Mouse (Mus musculus): ENCODE measurements at regions not wholly inside any gene's neighbourhood (a gene's known extent, or its start where the extent isn't known, plus 50 kb on each side); places are given as distances from the start of the nearest gene placed in this dataset.
"Not testable (repeated sequence)": the region's sequence is repeated elsewhere in the genome, so short reads cannot be mapped to it uniquely, and the experiment has no call there.

DNA sequence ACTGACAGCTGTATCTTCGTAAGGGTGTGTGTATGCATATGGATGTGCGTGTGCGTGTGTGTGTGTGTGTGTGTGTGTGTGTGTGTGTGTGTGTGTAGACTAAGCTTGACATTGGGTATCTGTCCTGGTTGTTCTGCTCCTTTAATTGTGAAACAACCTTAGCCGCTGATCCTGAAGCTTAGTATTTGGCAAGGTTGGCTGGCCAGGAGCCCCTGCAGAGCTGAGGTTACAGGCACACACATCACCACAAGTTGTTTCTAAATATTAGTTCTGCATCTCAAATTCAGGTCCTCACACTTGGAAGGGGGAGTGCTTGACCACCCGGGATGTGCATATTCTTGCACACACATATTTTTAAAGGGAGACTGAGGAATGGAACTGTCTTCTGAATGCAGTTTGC lies 314.7 kb downstream of the Diras2 start:
- no peak for DNase-seq

DNA sequence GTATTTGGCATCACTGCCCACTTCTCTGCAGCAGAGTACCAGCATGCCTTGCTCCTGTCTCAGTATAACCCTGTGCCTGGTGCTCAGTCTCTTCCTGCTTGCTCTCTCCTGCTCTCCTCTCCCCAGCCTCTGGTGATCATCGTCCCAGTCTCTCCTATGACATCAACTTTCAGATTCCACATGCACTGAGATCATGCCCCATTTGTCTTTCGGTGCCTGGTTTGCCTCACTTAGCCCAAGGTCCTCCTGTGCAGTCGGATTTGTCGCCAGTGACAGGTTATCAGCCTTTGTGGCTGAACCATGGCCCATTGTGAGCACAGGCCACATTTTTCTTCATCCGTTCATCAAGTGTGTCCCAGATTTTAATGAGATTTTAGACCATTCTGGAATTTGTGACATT lies 314.0 kb downstream of the Diras2 start:
- DNase-seq = peak; percentile 40

DNA sequence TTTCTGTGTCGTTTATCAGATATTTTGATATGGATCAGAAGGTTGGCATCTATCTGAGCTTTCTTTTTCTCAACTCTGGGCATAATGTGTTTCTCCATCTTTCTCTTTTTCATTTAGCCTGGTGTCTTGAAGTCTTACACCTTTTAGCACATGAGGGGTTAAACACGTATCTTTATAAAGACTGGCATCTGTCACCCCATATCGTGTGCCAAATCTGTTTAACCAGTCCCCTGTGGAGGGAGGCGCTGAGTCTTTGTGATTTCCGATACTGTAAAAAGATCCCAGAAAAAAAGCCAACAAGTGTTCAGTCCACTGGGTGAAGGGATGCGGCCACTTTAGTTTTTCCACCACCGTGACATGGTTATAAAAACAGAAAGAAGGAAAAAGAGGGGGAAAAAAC lies 313.3 kb downstream of the Diras2 start:
- DNase-seq = no peak

DNA sequence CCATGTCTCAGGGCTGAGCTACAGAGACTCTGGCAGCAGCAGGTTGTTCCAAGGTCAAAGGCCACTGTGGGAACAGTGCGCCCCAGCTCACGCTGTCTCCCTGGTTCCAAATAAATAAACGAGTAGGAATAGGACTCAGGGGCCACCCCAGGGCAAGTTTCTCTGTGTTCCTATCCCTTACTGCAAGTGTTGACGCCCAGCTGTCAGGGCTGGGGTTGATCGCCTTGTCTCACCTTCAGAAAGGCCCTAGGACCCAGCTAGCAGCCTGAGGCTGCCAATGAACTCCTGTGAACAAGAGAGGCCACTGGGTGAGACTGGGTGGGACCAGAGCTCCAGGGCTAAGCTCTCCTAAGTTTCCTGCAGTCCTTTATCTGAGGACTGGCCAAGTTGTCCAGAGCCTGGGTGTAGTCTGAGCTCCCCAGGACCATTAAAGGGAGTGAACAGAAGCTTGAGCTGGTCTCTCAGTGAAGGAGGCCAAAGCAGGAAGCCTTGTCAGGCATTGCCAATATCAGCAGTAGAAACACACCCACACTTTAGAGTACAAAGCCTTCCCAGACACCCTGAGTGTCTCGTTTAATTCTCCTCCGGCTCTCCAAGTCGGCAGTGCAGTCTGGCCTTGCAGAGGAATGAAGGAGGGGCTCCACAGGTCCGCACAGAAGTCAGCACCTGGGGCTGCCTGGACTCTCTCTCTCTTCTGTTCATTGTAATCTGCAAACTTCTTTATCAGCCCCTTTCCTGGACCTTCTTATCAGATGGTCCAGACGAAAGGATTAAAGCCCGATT lies 308.6 kb downstream of the Diras2 start:
- DNase-seq = no peak

DNA sequence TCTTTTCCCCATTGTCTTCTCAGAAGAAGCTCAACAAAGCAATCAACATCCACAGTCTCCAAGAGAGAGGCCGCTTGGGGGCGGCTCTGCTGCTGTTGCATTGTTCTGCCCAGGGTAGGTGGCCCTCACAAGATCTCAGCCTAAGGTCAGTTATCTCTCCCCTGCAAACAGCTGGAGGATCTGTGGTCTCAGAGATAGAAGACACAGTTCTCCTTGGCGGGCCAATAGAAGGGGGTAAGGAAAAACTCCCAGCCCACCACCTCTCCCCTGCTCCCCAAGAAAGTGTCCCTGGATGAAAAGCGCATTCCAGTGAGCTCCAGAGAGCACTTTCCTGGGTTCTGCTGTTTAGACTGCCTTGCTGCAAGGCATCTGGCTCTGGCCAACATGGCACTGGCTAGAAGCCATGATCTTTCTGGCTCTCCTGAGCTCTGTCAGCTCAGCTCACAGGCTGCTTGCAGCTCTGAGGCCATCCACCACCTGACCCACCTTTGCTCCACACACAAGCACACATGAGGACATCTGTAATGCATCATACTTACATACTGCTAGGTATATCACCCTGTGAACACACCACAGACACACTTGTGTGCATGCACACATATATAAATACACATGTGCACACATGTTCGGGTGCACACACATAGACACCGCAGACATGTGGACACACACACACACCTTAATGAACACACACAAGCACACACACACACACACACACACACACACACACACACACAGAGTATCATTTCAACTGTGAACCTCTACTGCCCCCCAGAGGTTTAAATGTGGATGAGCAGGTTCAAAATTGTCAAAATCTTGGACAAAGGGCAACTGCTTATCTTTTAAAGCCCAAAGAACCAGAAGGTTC lies 307.7 kb downstream of the Diras2 start:
- DNase-seq = peak; percentile 26

DNA sequence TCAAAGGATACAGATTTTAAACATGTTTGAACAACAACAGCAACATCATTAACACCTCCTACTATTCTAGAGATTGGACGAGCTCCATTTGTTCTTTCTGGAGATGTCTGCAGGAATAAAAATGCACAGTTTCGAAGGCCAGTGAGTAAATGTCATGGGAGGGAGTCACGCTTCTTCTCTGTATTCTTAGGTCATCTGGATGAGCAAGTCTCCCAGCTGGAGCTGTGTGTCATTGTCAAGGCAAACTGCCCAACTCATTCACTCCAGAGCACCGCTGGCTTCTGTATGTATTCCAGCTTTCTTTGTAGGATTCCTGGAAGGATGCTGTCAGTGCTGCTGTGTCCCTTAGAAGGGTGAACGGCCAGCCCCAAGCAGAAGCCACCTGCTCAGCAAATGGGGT lies 297.1 kb downstream of the Diras2 start:
- DNase-seq = peak; percentile 68

DNA sequence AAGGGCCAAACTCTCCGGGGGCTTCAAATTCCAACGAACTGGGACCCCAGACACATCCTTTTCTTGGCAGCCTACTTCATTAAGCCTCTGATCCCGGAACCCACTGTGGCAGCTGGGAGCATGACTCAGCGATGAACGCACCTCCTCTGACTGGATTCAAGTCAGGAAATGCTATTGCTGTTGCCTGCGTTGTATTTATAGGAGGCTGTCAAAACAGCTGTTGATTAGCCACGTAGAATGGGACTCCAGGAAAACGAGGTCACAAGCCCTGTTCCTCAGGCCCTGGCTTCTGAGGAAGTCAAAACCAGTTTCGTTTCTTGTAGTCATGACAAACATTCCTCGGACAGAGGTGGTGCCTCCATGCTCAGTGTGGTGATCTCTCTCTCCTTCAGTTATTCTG lies 295.0 kb downstream of the Diras2 start:
- DNase-seq = peak; percentile 42

DNA sequence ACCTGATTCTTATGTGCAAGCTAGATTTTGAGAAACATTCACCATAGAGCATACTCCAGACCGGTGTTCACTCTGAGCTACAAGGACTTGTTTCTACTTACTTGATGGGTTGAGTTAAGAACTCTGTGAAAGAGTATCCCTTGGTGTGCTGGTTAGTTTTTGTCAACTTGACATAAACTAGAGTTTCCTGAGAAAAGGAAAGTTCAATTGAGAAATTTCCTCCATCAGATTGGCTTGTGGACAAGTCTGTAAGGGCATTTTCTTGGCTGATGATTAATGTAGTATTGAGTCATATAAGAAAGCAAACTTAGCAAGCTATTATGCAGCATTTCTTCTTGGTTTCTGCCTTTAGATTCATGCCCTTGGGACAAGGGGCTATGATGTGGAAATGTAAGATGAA lies 291.5 kb downstream of the Diras2 start:
- no peak for DNase-seq

DNA sequence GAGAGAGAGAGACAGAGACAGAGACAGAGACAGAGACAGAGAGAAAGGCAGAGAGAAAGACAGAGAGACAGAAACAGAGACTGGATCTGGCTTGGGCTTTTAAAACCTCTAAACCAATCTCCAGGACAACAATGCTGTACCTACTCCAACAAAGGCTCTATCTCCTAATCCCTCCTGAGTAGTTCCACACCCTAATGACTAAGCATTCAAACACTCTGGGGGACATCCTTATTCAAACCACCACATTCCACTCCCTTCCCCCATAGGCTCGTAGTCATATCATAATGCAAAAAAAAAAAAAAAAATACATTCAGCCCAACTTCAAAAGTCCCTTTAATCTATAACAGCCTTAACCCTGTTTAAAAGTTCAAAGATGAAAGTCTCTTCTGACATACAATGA lies 289.3 kb downstream of the Diras2 start:
- no peak for DNase-seq

DNA sequence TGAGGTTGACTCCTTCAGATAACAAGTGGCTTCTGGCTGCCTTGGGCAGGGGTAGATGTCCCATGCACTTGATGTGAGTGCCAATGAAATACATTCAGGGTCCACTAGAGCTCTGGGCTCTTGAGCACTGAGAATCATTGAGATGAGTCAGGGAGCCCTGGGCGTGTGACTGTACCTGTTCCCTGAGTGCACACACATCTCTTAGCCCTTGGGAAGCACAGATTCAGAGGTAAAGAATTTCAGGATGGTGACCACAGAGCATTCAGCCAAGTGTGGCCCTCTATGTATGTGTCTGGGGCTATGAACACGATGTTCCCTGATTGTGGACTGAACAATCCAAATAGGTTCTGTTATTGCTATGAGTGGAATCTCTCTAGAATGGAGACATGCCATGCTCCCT lies 281.6 kb downstream of the Diras2 start:
- no peak for DNase-seq

DNA sequence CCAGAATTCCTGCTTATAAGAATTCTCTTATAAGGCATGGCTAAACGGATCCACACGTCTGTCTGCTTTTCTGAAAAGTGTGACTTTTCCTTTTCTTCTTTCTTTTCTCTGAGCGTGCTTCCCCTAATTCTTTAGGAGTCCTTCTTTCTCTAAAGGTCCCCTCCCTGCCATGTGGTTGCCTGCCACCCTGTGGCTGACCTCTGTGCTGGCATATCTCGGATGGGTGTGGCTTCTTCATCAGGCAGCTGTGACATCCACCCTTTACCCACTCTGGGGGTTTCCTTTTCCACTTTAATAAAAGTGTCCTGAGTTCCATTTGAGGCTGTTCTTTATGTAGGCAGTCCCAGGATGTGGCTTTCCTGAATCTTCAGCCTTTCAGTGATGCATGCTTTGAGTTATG lies 280.7 kb downstream of the Diras2 start:
- no peak for DNase-seq

DNA sequence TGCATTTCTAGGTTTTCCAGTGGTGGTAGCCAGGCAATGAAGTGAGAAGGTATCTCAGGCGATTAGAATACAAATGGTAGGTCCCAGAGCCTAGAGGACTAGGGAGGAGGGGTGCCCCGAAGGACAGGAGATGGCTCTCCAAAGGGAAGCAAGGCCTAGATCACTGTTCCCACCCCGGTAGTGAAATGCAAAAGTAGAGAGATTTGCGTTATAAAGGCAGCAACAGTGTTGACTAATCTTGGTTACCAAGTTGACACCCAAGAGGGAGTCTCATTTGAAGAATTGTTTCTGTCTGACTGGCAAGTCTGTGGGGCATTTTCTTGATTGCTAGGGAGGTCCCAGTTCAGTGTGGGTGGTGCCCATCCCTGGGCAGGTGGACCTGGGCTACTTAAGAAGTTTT lies 278.8 kb downstream of the Diras2 start:
- no peak for DNase-seq

DNA sequence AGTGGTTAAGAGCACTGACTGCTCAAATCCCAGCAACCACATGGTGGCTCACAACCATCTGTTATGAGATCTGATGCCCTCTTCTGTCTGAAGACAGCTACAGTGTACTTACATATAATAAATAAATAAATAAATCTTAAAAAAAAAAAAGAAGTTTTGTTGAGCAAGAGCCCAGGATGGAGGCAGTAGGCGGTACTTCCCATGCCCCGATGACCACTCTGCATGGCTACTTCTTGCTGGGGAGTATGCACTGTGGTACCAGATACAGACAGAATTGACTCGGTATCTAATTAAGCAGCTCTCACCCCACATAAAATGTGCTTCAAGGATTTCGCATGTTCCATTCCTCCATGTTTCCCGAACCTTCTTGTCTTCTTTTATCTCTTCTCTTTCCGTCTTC lies 278.4 kb downstream of the Diras2 start:
- DNase-seq = not testable (repeated sequence)

DNA sequence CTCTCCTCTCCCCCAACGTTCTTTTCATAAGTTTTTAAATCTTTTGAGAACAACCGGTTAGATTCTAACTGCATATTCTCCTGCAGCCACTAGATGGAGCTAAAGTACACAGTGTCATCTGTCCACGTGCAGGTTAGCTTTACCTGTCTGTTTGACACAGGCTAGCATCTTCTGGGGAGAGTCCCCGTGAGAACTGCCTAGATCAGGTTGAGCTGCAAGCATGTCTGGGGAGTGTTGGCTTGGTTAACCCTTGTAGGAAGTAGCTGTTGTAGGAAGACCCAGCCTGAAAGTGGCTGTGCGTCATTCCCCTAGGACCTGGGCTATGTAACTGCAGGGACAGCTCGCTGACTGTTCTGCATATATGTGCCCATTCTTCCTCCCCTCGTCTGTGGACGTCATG lies 277.9 kb downstream of the Diras2 start:
- no peak for DNase-seq

DNA sequence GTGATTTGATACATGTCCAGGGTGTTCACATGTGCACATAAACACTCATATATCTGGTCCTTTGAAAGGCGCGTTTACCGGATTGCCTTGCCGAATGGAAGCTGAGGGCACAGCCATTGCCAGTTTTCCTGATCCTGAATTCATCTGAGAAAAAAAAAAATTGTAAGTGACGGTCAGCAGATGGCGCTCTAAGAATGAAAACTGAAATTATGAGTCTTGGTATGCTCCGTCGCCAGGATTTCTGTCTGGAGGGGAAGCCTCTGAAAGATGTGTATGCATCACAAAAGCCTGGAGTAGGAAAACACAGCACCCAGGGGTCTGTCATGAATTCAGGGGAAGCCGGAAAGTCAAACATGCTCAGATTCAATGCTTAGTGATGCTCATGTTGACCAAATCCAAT lies 276.9 kb downstream of the Diras2 start:
- no peak for DNase-seq

DNA sequence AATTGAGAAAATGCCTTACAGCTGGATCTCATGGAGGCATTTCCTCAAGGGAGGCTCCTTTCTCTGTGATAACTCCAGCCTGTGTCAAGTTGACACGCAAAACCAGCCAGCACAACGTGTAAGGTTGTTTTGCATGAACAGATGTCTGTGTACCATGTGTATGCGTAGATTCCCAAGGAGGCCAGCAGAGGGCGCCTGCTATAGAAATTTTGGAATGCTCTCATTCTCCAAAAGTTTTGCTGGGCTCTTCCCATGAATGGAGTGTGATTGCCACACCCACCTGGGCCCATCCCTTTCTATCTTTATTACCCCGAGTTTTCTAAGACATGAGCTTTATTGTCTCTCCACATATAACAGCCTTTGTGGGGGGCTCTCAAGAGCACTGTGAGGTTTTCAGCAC lies 275.4 kb downstream of the Diras2 start:
- DNase-seq = no peak

DNA sequence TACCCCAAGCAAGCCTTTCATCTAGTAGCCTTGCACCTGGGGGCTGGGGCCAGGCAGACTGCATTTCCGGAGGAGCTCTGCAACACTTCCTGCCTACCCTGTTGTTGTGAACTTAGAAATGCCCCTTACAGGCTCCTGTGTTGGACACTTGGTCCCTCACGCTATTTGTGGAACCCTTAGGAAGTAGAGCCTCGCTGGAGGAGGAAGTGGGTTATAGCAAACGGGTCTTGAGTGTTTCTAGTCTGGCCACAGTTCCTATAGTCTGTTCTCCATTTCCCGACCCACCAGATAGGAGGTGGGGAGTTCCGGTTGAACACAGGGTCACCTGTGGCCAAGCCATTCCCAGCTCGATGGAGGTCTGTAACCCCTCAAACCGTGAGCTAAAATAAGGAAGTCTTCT lies 272.7 kb downstream of the Diras2 start:
- DNase-seq = no peak

DNA sequence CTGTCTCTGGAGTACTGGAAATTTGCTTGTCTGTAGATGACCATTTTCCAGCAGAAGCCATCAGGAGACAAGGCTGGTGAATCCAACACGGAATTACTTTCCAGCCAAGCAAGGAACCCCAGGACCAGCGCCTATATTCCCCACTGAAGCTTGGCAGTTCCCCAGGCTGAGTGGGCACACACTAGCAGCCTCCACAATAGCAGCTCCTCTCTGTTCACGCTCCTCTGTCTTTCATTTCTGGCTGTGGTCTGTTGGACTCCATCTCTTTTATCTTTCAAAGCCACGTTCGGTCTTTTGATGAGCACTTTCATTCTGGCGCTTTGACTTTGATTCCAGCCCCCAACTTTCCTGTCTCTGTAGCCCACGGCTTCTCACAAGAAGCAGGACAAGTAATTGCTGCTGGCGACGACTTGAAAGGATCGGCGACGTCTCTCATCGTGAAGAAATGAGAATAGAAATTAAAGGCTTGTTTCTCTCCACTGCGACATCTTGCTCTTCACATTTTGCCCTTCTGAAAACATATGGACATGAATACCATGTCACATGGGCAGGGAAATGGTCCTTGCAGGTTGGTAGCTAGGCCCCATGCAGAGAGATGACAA lies 268.0 kb downstream of the Diras2 start:
- no peak for DNase-seq

DNA sequence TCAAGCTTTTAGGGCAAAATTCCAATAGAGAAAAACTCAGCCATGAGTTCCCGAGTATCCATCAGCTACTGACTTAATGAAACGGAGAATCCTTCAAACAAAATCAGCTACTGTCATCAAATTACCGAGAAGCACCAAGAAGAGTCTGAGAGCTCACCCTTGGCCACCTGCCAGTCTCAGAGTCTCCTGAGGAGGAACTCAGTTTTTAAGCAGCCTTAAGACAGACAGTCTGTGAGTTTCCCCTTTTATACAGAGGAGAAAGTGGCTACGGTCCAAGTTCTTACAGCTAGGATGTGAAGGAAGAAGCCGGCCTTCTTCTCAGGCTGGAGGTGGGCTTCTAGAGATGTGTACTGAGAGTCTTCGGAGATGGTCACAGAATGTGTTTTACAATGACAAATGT lies 262.8 kb downstream of the Diras2 start:
- no peak for DNase-seq

DNA sequence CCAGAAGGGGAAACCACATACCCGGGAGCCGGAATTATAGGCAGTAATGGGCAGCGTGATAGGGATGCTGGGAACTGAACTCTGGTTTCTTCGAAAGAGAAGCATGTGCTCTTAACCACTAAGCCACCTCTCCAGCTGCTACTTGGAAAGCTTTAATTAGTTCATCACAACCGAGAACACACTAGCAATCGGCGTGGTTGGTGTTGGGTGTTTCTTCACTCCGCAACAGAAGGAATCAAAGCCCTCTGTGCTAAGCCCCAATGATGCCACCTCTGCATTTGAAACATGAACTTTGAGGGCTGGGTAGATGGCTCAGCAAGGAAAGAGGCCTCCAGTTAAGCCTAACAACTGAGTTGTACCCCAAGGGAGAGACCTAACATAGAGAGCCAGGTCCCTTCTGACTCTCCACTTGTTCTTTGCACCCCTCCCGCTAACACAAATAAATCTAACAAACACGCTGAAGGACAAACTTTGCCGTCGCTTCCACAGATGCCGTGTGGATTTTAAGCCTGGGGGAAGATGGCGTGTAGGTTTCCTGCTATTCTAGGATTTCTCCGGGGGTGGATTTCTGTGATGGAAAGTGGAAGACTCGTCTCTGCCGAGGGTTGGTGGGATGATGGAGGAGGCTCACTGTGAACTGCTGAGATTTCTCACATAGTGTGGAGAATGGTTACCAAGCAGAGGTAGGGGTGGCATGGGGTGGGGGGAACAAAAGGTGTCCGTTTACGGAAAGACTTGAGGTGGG lies 257.4 kb downstream of the Diras2 start:
- no peak for DNase-seq

DNA sequence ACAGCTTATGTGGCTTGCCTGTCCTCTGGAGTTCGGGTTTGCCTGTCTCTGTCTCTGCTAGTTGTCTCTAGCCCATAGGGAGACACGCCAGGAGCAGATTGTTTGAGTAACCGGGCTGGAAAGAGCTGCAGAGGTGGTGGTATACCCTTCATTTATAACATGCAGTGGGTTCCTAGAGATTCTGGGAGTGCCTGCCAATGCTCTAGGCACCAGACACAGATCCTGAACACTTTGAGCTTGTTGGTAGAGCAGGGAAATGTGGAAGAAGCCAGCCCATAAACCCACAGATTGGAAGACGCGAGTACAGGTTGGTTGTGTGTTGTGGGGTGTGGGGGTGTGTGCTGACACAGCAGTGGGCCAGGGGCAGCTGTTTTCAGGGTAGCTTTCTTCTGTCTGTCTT lies 255.9 kb downstream of the Diras2 start:
- no peak for DNase-seq

DNA sequence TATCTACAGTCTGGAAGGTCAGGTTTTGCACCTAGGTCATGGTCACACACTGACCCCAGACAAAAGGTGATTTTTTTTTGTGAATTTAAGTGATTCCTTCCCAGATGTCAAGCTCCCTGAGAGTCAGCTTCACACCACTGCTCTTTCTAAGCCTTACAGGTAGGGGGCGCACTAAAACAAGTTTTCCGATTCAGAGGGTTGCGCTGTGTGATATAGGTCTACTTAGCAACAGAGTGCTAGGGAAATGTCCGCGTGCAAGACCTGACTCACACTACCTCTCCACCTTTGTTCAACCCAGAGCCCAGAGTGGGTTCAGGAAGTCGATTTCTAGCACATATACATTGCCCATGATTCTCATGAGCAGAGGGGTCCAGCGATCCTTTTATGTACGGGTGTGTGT lies 255.4 kb downstream of the Diras2 start:
- DNase-seq = no peak

DNA sequence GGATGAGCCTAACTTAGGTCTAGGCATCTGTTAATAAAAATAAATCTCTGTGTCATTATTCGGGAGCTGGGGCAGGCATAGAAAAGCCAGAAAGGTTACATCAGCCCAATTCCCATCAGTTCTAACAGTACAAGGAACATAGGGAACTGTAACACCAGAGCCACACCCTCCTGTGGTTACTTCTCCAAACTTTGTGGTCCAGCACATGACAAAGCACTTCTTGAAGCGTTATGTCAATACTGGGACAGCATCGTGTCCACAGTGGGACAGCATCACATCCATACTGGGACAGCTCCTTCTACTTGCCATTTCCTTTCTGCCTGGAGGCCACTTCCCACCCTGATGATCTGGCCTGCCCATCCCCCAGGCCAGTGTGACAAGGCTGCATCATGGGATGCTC lies 253.9 kb downstream of the Diras2 start:
- no peak for DNase-seq

All from adrenal gland, adult 8-10 months (tissue).